Mouse (Mus musculus): ENCODE data around the gene Olfr283. TPM values are rescaled to one million over a fixed set of nuclear protein-coding genes. Genes with fewer than 3 reads are reported as not detected.

Gene Olfr283
- polyA plus RNA-seq, 1 experiment from 2014 or later = 0.10 TPM

- Histone ChIP-seq H3K4me1 (no peaks in the 10 kb centered on the region), H3K27me3 (no peaks in the 10 kb centered on the region), H3K36me3 (no peaks in the 10 kb centered on the region), H3K9ac (no peak overlapping the region), H3K4me3 (no peak overlapping the region), H3K4me2 (replicated peaks) (no peak overlapping the region), H3K9me3 (no peaks in the 10 kb centered on the region), H3K27ac (no peak overlapping the region)
- WGBS = 86% methylated on average over 10 of the region's 10 CpGs
- no peak for ATAC-seq (ENCODE audit: insufficient number of reproducible peaks, insufficient read depth, low FRiP score, low TSS enrichment)
These were observed 21.6 kb upstream of the Olfr283 start for GRCm38 (mm10) chr15:98402356-98402755.

DNA sequence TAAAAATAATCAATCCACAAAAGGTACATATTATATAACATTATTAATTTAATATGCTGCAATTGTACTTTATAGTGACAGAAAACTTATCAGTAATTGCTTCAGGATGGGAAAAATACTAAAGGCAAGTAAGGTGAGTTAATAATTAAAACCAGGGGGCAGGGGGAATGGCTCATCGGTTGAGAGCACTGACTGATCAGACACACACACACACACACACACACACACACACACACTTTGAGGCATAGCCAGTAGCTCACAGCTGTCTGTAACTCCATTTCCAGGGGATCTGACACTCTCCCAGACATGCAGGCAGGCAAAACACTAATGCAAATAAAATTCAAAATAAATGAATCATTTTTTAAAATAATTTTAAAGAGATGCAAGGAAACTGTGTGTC lies 16.4 kb upstream of the Olfr283 start:
- WGBS = 41% methylated on average over 1 of the region's 1 CpGs
- Histone ChIP-seq H3K36me3 (no peaks in the 10 kb centered on the region), H3K9ac (no peak overlapping the region), H3K27me3 (no peaks in the 10 kb centered on the region), H3K27ac (no peak overlapping the region), H3K9me3 (no peaks in the 10 kb centered on the region), H3K4me3 (no peak overlapping the region), H3K4me1 (no peaks in the 10 kb centered on the region), H3K4me2 (replicated peaks) (no peak overlapping the region)
- ATAC-seq (ENCODE audit: insufficient number of reproducible peaks, insufficient read depth, low FRiP score, low TSS enrichment) = no peak

DNA sequence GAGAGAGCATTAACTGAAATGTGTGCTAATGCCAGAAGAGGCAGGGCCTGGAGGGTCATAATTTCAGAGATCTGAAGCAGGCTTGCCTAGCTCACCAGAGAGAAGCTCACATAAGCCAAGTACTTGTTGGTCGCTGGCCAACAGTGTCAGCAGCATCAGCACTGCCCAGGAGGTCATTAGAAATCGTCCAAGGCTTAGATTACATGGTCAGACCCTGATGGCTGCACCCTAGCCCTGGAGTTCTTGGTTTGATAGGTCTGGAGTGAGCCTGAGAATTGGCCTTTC lies 11.1 kb upstream of the Olfr283 start:
- H3K4me3 ChIP-seq = no peak overlapping the region

DNA sequence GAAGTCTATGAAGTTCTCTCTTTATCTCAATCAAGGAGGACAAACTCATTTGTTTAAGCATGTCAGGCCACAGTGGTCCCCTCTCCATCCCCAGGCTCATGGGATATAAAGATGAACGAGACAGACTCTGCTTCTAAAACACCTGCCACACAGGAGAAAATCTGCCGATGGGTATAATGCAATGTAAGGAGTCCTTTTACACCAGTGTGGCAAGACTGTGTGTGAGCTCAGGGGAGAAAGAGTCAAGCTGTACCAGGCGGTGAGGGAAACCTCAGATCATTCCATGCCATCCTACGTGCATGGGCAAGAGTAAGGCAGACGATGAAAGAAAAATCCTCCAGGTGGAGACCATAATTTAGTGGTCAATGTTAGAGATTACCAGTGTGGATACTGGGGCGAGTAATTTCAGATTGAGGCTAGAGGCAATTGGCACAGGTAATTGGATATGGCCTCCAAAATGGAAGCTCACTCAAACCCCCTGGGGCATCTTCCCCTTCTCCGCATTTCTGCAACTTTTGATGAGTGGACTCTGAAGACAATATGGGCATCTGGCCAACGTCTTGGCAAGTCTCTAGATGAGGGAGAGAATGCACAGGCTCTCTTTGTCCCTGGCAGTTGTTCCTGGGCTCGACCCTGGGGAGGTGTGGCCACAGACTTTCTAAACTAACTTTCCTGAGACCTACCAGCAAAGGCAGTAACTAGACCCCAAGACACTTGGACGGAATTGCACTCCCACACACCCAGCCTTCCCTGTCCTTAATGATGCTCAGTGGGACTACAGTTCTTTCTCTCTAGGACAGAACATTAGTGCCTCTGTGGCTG lies 10.5 kb upstream of the Olfr283 start:
- Histone ChIP-seq H3K9me3 (no peaks in the 10 kb centered on the region), H3K36me3 (no peaks in the 10 kb centered on the region), H3K4me1 (no peaks in the 10 kb centered on the region), H3K27ac (no peak overlapping the region), H3K27me3 (no peaks in the 10 kb centered on the region; the same call in 1 of the 2 replicates), H3K9ac (no peak overlapping the region), H3K4me3 (no peak overlapping the region), H3K4me2 (replicated peaks) (no peak overlapping the region)
- ATAC-seq (ENCODE audit: insufficient number of reproducible peaks, insufficient read depth, low FRiP score, low TSS enrichment) = no peak
- 64% methylated on average over 10 of the region's 10 CpGs for WGBS

More for the DNA sequence above, 11.1 kb upstream of the Olfr283 start:
- H3K4me2 ChIP-seq (replicated peaks) = no peak overlapping the region
- H3K36me3 ChIP-seq = no peaks in the 10 kb centered on the region
- H3K9me3 ChIP-seq = no peaks in the 10 kb centered on the region
- ATAC-seq (ENCODE audit: insufficient number of reproducible peaks, insufficient read depth, low FRiP score, low TSS enrichment) = no peak
- H3K4me1 ChIP-seq = no peaks in the 10 kb centered on the region
- H3K27ac ChIP-seq = no peak overlapping the region
- H3K27me3 ChIP-seq = no peaks in the 10 kb centered on the region; the same call in 1 of the 2 replicates
- no peak overlapping the region for H3K9ac ChIP-seq
- WGBS = 52% methylated on average over 2 of the region's 2 CpGs

DNA sequence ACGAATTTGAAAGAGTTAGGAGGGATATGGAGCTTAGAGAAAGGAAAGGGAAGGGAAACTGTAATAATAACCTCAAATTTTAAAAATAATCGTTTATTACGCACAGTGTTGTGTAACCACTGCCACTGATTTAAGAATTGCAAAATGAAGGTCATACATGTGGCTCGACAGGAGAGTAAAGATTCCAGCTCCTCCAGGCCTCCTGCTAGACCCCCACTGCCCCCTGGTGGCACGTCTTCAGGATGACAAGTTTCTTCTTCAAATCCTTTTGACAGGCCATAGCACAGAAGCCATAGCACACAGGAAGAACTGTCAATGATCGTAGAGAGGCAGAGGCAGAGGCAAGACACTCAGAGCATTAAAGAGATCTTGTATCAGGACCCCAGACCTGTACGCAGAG lies 9.1 kb upstream of the Olfr283 start:
- Histone ChIP-seq H3K27ac (no peak overlapping the region), H3K27me3 (no peaks in the 10 kb centered on the region; the same call in 1 of the 2 replicates), H3K4me1 (no peaks in the 10 kb centered on the region), H3K4me3 (no peak overlapping the region), H3K9ac (no peak overlapping the region), H3K9me3 (no peaks in the 10 kb centered on the region), H3K4me2 (replicated peaks) (no peak overlapping the region), H3K36me3 (no peaks in the 10 kb centered on the region)
- no peak for ATAC-seq (ENCODE audit: insufficient number of reproducible peaks, insufficient read depth, low FRiP score, low TSS enrichment)
- 37% methylated on average over 7 of the region's 7 CpGs for WGBS

DNA sequence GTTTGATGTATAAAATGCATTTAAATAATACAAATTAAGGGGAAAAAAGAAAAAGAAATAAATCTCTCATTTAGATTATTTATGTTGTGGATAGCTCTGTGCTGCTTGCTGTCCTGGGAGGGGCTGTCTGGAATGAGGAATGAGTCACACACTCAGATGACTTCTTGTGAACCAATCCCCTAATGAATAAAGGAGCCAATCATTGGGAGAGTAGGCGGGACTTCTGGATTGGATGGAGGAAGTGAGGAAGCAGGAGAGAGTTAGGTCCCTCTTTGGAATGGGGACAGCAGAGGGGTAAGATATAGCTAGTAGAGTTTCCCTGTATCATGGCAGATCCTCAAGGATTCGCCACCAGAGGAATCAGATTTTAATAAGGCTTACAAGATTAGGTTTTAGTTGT lies 6.9 kb upstream of the Olfr283 start:
- Histone ChIP-seq H3K27me3 (no peaks in the 10 kb centered on the region; the same call in 1 of the 2 replicates), H3K9me3 (no peaks in the 10 kb centered on the region), H3K4me1 (no peaks in the 10 kb centered on the region), H3K27ac (no peak overlapping the region), H3K9ac (no peak overlapping the region), H3K4me2 (replicated peaks) (no peak overlapping the region), H3K36me3 (no peaks in the 10 kb centered on the region), H3K4me3 (no peak overlapping the region)
- ATAC-seq (ENCODE audit: insufficient number of reproducible peaks, insufficient read depth, low FRiP score, low TSS enrichment) = no peak
- WGBS = 74% methylated on average over 2 of the region's 2 CpGs

DNA sequence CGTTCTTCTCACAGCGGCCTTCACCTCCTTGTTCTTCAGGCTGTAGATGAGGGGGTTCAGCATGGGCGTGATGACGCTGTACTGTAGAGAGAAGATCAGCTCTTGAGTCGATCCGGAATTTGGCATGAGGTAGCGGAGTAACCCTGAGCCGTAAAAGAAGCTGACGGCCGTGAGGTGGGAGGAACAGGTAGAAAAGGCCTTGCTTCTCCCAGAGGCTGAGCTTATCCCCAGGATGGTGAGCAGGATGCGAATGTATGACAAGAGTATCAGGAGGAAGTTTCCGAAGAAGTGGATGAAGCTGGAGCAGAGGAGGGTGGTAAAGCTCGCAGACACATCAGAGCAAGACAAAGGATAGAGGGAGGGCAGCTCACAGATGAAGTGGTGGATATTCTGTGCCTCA lies 2.5 kb downstream of the Olfr283 start:
- 91% methylated on average over 13 of the region's 13 CpGs for WGBS
- Histone ChIP-seq H3K4me3 (no peak overlapping the region), H3K36me3 (no peaks in the 10 kb centered on the region), H3K4me1 (no peaks in the 10 kb centered on the region), H3K27ac (no peak overlapping the region), H3K27me3 (no peaks in the 10 kb centered on the region), H3K4me2 (replicated peaks) (no peak overlapping the region), H3K9ac (no peak overlapping the region), H3K9me3 (no peaks in the 10 kb centered on the region)
- ATAC-seq (ENCODE audit: insufficient number of reproducible peaks, insufficient read depth, low FRiP score, low TSS enrichment) = no peak

DNA sequence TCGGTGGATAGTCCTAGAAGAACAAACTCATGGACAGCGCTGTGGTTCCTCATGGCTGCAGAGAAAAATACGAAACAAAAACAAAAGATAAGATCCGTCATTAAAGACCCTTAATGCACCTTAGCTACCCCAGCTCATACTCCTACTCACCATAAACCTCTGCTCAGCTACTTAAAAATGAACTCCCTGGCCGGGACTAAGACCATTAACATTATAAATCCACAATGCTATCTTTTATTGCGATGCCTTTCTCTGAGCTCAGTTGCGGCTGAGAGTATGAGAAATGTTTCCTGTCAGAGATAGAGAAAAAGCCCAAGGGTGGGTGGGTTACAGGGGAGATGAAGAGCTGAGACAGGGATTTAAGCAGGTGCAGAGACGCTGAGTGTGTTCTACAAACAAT lies 39.9 kb downstream of the Olfr283 start, which contains the start of gene Olfr284:
Gene Olfr284 (minus strand): TSS at position 101 of the 400 bp plus-strand sequence.
- H3K4me3 ChIP-seq = no peak within 1 kb of the TSS
- no peak within 1 kb of the TSS for H3K4me2 ChIP-seq (replicated peaks)
- H3K36me3 ChIP-seq = no peaks in the 10 kb centered on the region
- H3K4me1 ChIP-seq = no peaks in the 10 kb centered on the region
- H3K9ac ChIP-seq = no peak within 1 kb of the TSS
- no peaks in the 10 kb centered on the region for H3K9me3 ChIP-seq
- no peaks in the 10 kb centered on the region for H3K27me3 ChIP-seq
- WGBS = 87% methylated on average over 8 of the region's 8 CpGs
- no peak for ATAC-seq (ENCODE audit: insufficient number of reproducible peaks, insufficient read depth, low FRiP score, low TSS enrichment)
- no peak within 1 kb of the TSS for H3K27ac ChIP-seq

Other genes with a start within 250 kb of the Olfr283 start
- 46.4 and 47.2 TPM in 2 replicates for gene Asb8, start 215.3 kb downstream of the Olfr283 start, polyA plus RNA-seq (2016; fragmentation: Nextera tagmentation; extraction: Ambion mirVana)
- gene Ccdc184, start 213.8 kb downstream of the Olfr283 start, polyA plus RNA-seq (2016; fragmentation: Nextera tagmentation; extraction: Ambion mirVana) = 2.0 and 2.4 TPM in 2 replicates
- not detected in 2 replicates for gene Olfr288, start 185.4 kb downstream of the Olfr283 start, polyA plus RNA-seq (2016; fragmentation: Nextera tagmentation; extraction: Ambion mirVana)
- not detected in 2 replicates for gene Gm44579, start 160.0 kb downstream of the Olfr283 start, polyA plus RNA-seq (2016; fragmentation: Nextera tagmentation; extraction: Ambion mirVana)
- gene Olfr287, start 159.9 kb downstream of the Olfr283 start, polyA plus RNA-seq (2016; fragmentation: Nextera tagmentation; extraction: Ambion mirVana) = not detected in 2 replicates
- gene Olfr286, start 146.5 kb downstream of the Olfr283 start, polyA plus RNA-seq (2016; fragmentation: Nextera tagmentation; extraction: Ambion mirVana) = not detected in 2 replicates
- gene H1fnt, start 123.7 kb downstream of the Olfr283 start, polyA plus RNA-seq (2016; fragmentation: Nextera tagmentation; extraction: Ambion mirVana) = not detected in 2 replicates
- 1.0 and 1.2 TPM in 2 replicates for gene Zfp641, start 84.8 kb downstream of the Olfr283 start, polyA plus RNA-seq (2016; fragmentation: Nextera tagmentation; extraction: Ambion mirVana)
- gene Olfr285, start 63.6 kb downstream of the Olfr283 start, polyA plus RNA-seq (2016; fragmentation: Nextera tagmentation; extraction: Ambion mirVana) = not detected in 2 replicates
- gene Olfr284, start 40.0 kb downstream of the Olfr283 start, polyA plus RNA-seq (2016; fragmentation: Nextera tagmentation; extraction: Ambion mirVana) = not detected in 2 replicates
- not detected in 2 replicates for gene Olfr282, start 50.3 kb upstream of the Olfr283 start, polyA plus RNA-seq (2016; fragmentation: Nextera tagmentation; extraction: Ambion mirVana)
- gene Olfr281, start 71.6 kb upstream of the Olfr283 start, polyA plus RNA-seq (2016; fragmentation: Nextera tagmentation; extraction: Ambion mirVana) = 0.05 TPM in 1 of 2 replicates, not detected in the other
- not detected in 2 replicates for gene OR5BS1P, start 89.0 kb upstream of the Olfr283 start, polyA plus RNA-seq (2016; fragmentation: Nextera tagmentation; extraction: Ambion mirVana)
- gene Lalba, start 101.8 kb upstream of the Olfr283 start, polyA plus RNA-seq (2016; fragmentation: Nextera tagmentation; extraction: Ambion mirVana) = not detected in 2 replicates
- gene Olfr279, start 111.5 kb upstream of the Olfr283 start, polyA plus RNA-seq (2016; fragmentation: Nextera tagmentation; extraction: Ambion mirVana) = 0.12 TPM in 1 of 2 replicates, not detected in the other
- 175 and 177 TPM in 2 replicates for gene Kansl2, start 153.3 kb upstream of the Olfr283 start, polyA plus RNA-seq (2016; fragmentation: Nextera tagmentation; extraction: Ambion mirVana)
- 58.0 and 58.9 TPM in 2 replicates for gene Ccnt1, start 190.0 kb upstream of the Olfr283 start, polyA plus RNA-seq (2016; fragmentation: Nextera tagmentation; extraction: Ambion mirVana)
- not detected in 2 replicates for gene 4930415O20Rik, start 190.1 kb upstream of the Olfr283 start, polyA plus RNA-seq (2016; fragmentation: Nextera tagmentation; extraction: Ambion mirVana)
- gene Adcy6, start 229.1 kb upstream of the Olfr283 start, polyA plus RNA-seq (2016; fragmentation: Nextera tagmentation; extraction: Ambion mirVana) = 18.7 and 22.2 TPM in 2 replicates
- 64.5 and 72.8 TPM in 2 replicates for gene Cacnb3, start 249.9 kb upstream of the Olfr283 start, polyA plus RNA-seq (2016; fragmentation: Nextera tagmentation; extraction: Ambion mirVana)